Mouse (Mus musculus) limb, embryonic 15.5 days (tissue): ENCODE data around the gene Mustn1. TPM values are rescaled to one million over a fixed set of nuclear protein-coding genes. Genes with fewer than 3 reads are reported as not detected.

Experiments
- ATAC-seq: fragments of 200-750 bp; cut with Nextera tagmentation; 2 replicates; pipeline ENCODE4 v1.8.0; 2017; ENCODE audit warnings: low read depth, moderate TSS enrichment; ENCODE audit not compliant: insufficient number of reproducible peaks, low FRiP score, low TSS enrichment
- H3K27ac ChIP-seq: fragments of 300-500 bp; sonication (generic); 2 replicates; pipeline ENCODE4 v1.5.1; 2015; ENCODE audit warnings: moderate library complexity, mild to moderate bottlenecking, inconsistent platforms
- H3K27me3 ChIP-seq: fragments of 300-500 bp; sonication (generic); 2 replicates; pipeline ENCODE4 v1.6.1; 2015; ENCODE audit warnings: inconsistent platforms
- H3K36me3 ChIP-seq: fragments of 300-500 bp; sonication (generic); 2 replicates; pipeline ENCODE4 v1.6.1; 2015; ENCODE audit warnings: inconsistent platforms
- H3K4me1 ChIP-seq: fragments of 300-500 bp; sonication (generic); 2 replicates; pipeline ENCODE4 v1.6.1; 2015; ENCODE audit warnings: inconsistent platforms
- H3K4me2 ChIP-seq: fragments of 300-500 bp; sonication (generic); 2 replicates; pipeline ENCODE4 v1.6.1; 2015; ENCODE audit warnings: mild to moderate bottlenecking, inconsistent platforms
- H3K4me3 ChIP-seq: fragments of 300-500 bp; sonication (generic); 2 replicates; pipeline ENCODE4 v1.5.1; 2015; ENCODE audit warnings: mild to moderate bottlenecking, inconsistent platforms
- H3K9ac ChIP-seq: fragments of 300-500 bp; sonication (generic); 2 replicates; pipeline ENCODE4 v1.6.1; 2015; ENCODE audit warnings: inconsistent platforms
- H3K9me3 ChIP-seq: fragments of 300-500 bp; sonication (generic); 2 replicates; pipeline ENCODE4 v1.6.1; 2016; ENCODE audit warnings: inconsistent platforms
- WGBS: fragments of 180-500 bp; shearing (Covaris S2); methylation state at CpG from one replicate; pipeline ENCODE4 v1.1.7; 2015; 5-methylcytosine and 5-hydroxymethylcytosine counted together
- polyA plus RNA-seq: library from polyadenylated mRNA; unstranded; fragments of >200 nt; fragmentation: Nextera tagmentation; extraction: Ambion mirVana; gene quantifications from 2 replicates; pipeline ENCODE4 v1.2.1, GENCODE M21; 2015

The Mustn1 gene
- polyA plus RNA-seq, 1 experiment from 2014 or later, result 20.0 TPM

DNA sequence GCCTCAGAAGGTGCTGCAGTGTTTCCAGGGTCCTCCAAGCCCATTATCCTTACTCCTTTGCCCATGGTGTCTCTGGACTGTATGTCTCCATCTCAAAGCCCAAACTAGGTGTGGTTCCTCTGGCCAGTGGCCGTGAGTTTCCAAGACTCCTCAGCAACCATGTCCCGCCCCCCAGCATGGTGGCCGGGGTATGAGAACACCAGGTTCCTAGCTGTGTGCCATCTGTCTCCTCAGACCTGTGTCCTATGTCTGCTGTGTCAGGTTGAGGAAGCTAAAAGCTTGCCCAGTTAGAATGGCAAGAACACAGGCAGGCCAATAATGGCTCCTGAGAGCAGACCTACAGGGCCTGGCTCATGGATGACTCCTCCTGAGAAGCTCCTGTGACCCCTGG, 2.7 kb downstream of the Mustn1 start:
- ATAC-seq, result no peak
- peaks cover 5% of the 10 kb centered on the region; the same call in 1 of the 2 replicates for H3K36me3 ChIP-seq
- peaks cover 19% of the 10 kb centered on the region; the same call in 1 of the 2 replicates for H3K4me1 ChIP-seq
- no peak overlapping the region for H3K27ac ChIP-seq
- H3K9ac ChIP-seq, result no peak overlapping the region
- H3K4me3 ChIP-seq, result no peak overlapping the region
- WGBS, result 86% methylated on average over 3 of the region's 3 CpGs
- H3K27me3 ChIP-seq, result no peaks in the 10 kb centered on the region
- H3K4me2 ChIP-seq, result no peak overlapping the region
- no peaks in the 10 kb centered on the region for H3K9me3 ChIP-seq

DNA sequence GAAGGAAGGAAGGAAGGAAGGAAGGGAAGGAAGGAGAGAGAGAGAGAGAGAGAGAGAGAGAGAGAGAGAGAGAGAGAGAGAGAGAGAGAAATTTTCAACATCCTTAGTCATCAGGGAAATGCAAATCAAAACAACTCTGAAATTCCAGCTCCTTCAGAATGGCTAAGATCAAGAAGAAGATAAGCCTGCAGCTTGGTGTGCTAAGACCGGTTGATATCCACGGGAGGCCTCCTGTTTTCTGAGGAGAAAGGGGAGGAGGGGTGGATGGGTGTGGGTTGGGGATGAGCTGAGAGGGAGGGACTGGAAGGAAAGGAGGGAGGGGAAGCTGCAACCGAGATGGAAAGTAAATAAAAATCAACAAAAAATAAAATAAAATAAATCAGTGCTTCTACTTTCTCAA, 6.3 kb downstream of the Mustn1 start:
- no peak overlapping the region for H3K4me3 ChIP-seq

DNA sequence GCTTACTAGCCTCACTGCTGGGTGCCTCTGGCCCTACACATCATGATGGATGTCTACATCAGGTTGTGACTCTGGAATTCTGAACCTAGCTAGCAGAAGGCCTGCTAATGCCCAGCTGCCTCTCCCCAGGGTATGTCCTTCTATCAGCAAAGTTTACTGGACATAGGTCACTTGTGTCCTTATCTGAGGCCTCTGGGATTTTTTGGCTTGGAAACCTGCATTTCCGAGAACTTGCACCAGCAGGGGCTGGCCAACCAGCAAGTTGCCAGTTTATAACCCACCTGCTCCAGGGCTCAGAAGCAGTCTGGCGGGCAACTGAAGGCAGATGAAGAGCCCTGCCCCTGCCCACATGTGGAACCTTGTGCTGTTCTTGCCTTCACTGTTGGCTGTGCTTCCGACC, 7.2 kb downstream of the Mustn1 start, which contains the start of gene Itih4:
Gene Itih4, plus strand, starts transcription at position 273 of the 400 bp plus-strand sequence.
- H3K9ac ChIP-seq, result no peak within 1 kb of the TSS
- WGBS, result 82% methylated on average over 3 of the region's 3 CpGs
- H3K4me3 ChIP-seq, result no peak within 1 kb of the TSS
- no peak within 1 kb of the TSS for H3K27ac ChIP-seq
- peaks cover 7% of the 10 kb centered on the region for H3K4me1 ChIP-seq
- H3K4me2 ChIP-seq, result no peak within 1 kb of the TSS
- H3K27me3 ChIP-seq, result no peaks in the 10 kb centered on the region
- no peaks in the 10 kb centered on the region for H3K36me3 ChIP-seq
- H3K9me3 ChIP-seq, result no peaks in the 10 kb centered on the region
- no peak for ATAC-seq

More for the DNA sequence above, 6.3 kb downstream of the Mustn1 start:
- no peak overlapping the region for H3K27ac ChIP-seq
- H3K27me3 ChIP-seq, result no peaks in the 10 kb centered on the region
- peaks cover 9% of the 10 kb centered on the region for H3K4me1 ChIP-seq
- H3K4me2 ChIP-seq, result no peak overlapping the region
- 19% methylated on average over 3 of the region's 3 CpGs for WGBS
- no peak for ATAC-seq
- H3K9me3 ChIP-seq, result no peaks in the 10 kb centered on the region
- no peak overlapping the region for H3K9ac ChIP-seq
- H3K36me3 ChIP-seq, result no peaks in the 10 kb centered on the region

DNA sequence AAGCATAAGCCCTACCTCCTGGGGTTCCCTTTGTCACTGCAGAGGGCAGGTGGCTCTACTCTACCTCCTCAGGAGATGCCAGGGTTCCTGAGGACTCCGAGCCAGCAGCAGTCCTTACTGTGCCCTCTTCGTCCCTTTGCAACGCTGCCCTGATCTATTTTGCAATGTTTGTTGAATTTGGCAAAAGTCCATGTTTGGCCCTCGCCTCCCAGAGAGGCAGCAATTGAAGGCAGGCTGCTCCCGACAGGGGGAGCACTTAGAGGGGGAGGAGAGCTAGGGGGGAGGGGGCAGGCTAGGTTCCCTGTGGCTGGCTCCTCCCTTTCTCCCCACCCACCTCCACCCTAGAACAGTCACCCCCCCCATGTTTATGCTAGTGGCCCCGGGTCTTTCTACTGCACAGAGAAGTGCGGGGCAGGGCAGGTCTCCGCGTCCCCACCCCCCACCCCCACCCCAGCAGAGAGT, 9.3 kb downstream of the Mustn1 start:
- Histone ChIP-seq H3K4me2 (peak overlapping the region; percentile 27), H3K27ac (no peak overlapping the region), H3K4me3 (no peak overlapping the region), H3K27me3 (no peaks in the 10 kb centered on the region), H3K9me3 (no peaks in the 10 kb centered on the region), H3K36me3 (no peaks in the 10 kb centered on the region), H3K4me1 (peaks cover 7% of the 10 kb centered on the region), H3K9ac (no peak overlapping the region)
- no peak for ATAC-seq
- 11% methylated on average over 9 of the region's 9 CpGs for WGBS

DNA sequence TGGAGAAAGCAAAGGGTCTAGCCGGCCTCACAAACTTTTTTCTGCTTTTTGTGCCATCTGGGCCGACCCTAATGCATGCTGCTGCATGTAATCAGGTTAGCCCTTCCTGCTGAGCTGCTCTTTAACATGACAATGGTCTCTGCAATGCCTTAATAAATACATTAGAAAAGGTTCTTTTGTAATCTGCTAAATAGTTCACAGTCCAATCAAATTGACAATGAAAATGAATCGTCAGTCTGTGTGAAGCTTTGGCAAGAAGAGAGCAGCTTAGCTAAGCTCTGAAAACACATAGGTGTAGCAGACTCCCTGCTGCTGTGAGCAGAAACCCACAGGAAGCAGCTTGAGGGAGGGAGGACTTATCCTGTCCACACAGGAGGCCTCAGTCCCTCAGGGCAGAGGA, 21.0 kb downstream of the Mustn1 start:
- no peaks in the 10 kb centered on the region for H3K9me3 ChIP-seq
- no peaks in the 10 kb centered on the region for H3K36me3 ChIP-seq
- H3K9ac ChIP-seq, result no peak overlapping the region
- no peaks in the 10 kb centered on the region for H3K27me3 ChIP-seq
- no peak for ATAC-seq
- WGBS, result 74% methylated on average over 3 of the region's 3 CpGs
- H3K4me1 ChIP-seq, result no peaks in the 10 kb centered on the region
- H3K4me2 ChIP-seq, result no peak overlapping the region
- no peak overlapping the region for H3K27ac ChIP-seq
- no peak overlapping the region for H3K4me3 ChIP-seq

DNA sequence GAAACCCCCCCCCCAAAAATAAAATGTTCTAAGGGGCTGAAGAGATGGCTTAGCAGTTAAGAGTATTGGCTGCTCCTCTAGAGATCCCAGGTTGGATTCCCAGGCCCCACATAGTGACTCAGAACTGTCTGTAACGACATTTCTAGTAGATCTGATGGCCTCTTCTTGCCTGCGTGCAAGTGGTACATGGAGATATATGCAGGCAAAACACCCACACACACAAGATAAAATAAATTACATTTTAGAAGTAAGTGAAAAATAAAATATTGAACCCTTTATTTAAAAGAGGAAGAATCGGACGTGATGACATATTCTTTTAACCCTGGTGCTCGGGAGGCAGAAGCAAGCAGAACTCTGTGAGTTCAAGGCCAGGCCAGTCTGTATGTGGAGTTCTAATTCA, 23.6 kb downstream of the Mustn1 start:
- Histone ChIP-seq H3K36me3 (no peaks in the 10 kb centered on the region), H3K9ac (no peak overlapping the region), H3K4me1 (no peaks in the 10 kb centered on the region), H3K4me2 (no peak overlapping the region), H3K4me3 (no peak overlapping the region), H3K27ac (no peak overlapping the region), H3K9me3 (no peaks in the 10 kb centered on the region), H3K27me3 (no peaks in the 10 kb centered on the region)
- ATAC-seq, result no peak
- 94% methylated on average over 5 of the region's 5 CpGs for WGBS

DNA sequence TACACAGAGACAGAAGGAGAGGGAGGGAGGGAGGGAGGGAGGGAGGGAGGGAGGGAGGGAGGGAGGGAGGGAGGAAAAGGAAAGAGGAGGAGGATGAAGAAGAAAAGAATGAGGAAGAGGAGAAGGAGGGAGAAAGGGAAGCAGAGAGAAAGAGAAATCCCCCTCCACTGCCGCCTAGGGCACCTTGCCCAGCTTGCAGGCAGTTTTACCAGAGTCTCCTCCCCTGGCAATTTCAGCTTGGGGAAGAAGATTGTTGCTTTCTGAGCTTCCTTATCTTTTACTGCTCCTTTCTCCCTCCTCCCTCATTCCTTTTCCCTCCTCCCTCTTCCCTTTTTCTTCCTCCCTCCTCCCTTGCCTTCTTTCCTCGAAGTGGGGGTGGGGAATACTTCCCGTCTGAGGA, 24.0 kb downstream of the Mustn1 start:
- H3K36me3 ChIP-seq, result no peaks in the 10 kb centered on the region
- 68% methylated on average over 3 of the region's 3 CpGs for WGBS
- no peaks in the 10 kb centered on the region for H3K4me1 ChIP-seq
- H3K27ac ChIP-seq, result no peak overlapping the region
- no peak overlapping the region for H3K4me3 ChIP-seq
- no peak for ATAC-seq
- no peaks in the 10 kb centered on the region for H3K27me3 ChIP-seq
- no peak overlapping the region for H3K4me2 ChIP-seq
- H3K9ac ChIP-seq, result no peak overlapping the region
- no peaks in the 10 kb centered on the region for H3K9me3 ChIP-seq

DNA sequence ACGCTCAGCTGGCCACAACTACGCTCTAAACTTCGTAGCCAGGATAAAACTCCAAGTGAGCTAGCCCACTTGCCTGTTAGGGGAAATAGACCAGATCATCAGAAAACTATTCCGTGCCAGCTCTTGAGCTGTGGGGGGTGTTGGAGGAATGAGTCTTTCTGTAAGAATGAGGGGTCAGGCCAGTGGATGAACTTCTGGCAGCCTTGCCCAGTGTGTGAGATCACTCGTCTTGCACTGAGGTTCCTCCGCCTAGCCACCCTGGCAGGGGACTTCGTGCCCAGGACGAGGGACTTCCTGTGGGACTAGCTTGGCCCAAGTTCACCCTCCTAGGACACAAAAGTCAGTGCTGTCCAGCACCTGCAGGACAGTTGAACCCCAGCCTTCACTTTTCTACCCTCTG, 25.3 kb downstream of the Mustn1 start:
- Histone ChIP-seq H3K36me3 (no peaks in the 10 kb centered on the region), H3K27me3 (no peaks in the 10 kb centered on the region), H3K4me1 (no peaks in the 10 kb centered on the region), H3K9me3 (no peaks in the 10 kb centered on the region), H3K9ac (no peak overlapping the region), H3K4me3 (no peak overlapping the region), H3K4me2 (no peak overlapping the region), H3K27ac (no peak overlapping the region)
- ATAC-seq, result no peak
- WGBS, result 80% methylated on average over 8 of the region's 8 CpGs

DNA sequence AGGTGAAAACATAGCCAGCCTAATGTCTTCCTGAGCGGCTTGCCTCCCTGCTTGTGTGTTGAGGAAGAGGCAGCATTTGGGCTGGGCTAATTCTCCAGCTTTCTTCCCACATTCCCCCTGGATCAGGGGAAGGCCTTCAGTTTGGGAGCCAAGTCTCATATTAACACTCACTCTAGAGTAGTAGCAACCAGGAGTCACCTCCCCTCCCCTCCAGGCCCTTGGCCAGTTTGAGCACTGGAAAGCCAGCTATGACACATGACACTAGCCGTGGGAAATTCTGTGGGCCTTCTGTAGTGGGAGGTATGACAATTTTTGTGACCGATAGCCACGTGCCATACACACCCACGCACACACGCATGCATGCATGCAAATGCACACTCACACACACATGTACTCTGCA, 27.0 kb downstream of the Mustn1 start:
- no peaks in the 10 kb centered on the region for H3K4me1 ChIP-seq
- 81% methylated on average over 6 of the region's 6 CpGs for WGBS
- no peaks in the 10 kb centered on the region for H3K9me3 ChIP-seq
- no peak overlapping the region for H3K4me2 ChIP-seq
- no peak overlapping the region for H3K27ac ChIP-seq
- no peak for ATAC-seq
- no peaks in the 10 kb centered on the region for H3K36me3 ChIP-seq
- no peaks in the 10 kb centered on the region for H3K27me3 ChIP-seq
- H3K9ac ChIP-seq, result no peak overlapping the region
- H3K4me3 ChIP-seq, result no peak overlapping the region

DNA sequence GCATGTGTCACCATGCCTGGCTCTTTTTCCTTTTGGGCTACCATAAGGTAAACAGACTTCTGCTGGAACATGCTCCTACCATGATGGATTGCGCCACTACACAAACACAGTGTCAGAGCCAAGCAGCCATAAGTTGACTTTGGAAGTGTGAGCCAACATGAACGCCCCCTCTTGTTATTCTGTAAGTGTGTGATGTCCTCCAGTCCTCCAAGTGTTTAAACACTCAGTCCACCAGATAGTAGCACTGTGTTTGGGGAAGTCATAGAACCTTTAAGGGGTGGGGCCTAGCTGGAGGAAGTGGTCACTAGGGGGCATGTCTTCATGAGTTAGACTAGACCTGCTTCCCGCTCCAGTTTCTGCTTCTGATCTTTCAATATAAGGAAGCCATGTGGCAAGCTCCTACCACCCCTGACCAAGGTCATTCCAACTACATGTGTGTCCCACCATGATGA, 28.8 kb downstream of the Mustn1 start:
- Histone ChIP-seq H3K4me3 (no peak overlapping the region), H3K4me1 (no peaks in the 10 kb centered on the region), H3K27ac (no peak overlapping the region), H3K4me2 (no peak overlapping the region), H3K9ac (no peak overlapping the region), H3K36me3 (no peaks in the 10 kb centered on the region), H3K27me3 (no peaks in the 10 kb centered on the region), H3K9me3 (no peaks in the 10 kb centered on the region)
- no peak for ATAC-seq
- 69% methylated on average over 3 of the region's 3 CpGs for WGBS

DNA sequence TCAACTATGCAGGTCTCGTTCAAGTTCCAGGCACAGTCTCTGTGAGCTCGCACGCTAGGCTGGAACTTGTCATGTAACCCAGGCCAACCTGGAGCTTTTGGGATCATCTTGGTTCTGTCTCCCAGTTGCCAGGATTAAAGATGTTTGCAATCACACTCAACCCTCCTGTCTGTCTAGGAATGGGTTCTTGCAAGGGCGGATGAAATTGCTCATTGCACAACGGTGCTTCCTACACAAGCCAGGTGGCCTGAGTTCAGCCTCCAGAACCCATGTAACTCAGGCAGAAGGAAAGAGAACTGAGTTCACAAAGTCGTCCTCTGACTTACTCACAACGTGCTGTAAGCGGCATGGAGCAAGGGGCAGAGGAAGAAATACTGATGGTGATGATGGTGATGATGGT, 32.1 kb downstream of the Mustn1 start:
- Histone ChIP-seq H3K4me2 (no peak overlapping the region), H3K9me3 (no peaks in the 10 kb centered on the region), H3K4me1 (no peaks in the 10 kb centered on the region), H3K36me3 (no peaks in the 10 kb centered on the region), H3K27ac (no peak overlapping the region), H3K4me3 (no peak overlapping the region), H3K9ac (no peak overlapping the region), H3K27me3 (no peaks in the 10 kb centered on the region)
- ATAC-seq, result no peak
- WGBS, result 88% methylated on average over 8 of the region's 8 CpGs

DNA sequence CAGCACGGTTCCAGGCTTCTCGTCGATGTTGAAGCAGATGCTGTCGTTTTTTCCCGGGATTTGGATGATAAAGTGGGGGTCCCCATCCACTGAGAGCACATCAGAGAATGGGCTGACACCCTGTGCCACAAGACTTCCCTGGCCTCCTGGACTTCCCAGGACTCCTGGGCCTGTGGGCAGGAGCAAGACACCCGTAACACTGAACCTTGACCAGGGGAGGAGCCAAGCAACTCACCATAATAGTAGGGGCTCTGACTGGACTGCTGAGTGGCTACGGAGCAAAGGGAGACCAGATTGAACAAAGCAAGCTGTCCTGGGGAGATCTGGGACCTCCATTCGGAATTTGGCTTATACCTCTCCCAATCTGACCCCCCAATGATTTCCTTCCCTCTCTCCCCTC, 33.6 kb downstream of the Mustn1 start:
- ATAC-seq, result no peak
- H3K4me1 ChIP-seq, result no peaks in the 10 kb centered on the region
- H3K9me3 ChIP-seq, result no peaks in the 10 kb centered on the region
- no peak overlapping the region for H3K9ac ChIP-seq
- H3K27ac ChIP-seq, result no peak overlapping the region
- WGBS, result 82% methylated on average over 8 of the region's 8 CpGs
- no peak overlapping the region for H3K4me2 ChIP-seq
- no peaks in the 10 kb centered on the region for H3K27me3 ChIP-seq
- H3K4me3 ChIP-seq, result no peak overlapping the region
- H3K36me3 ChIP-seq, result no peaks in the 10 kb centered on the region

DNA sequence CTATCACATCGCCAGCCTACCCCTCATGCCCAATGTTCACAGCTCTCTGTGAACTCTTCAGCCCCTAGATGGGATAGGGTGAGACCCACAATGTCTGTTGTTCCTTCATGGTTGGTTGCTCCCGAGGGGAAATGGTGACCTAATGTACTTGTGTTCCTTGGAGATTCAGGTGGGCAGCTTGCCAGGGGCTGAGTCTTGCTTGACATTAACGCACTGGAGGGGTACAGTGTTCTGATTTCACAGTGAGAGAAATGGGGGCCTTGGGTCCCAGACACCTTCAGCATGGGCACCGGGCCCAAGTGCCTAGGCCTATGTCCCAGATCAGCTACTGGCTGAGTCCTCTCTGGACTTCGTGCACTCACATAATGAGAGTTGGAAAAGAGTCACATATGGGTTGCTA, 34.4 kb downstream of the Mustn1 start:
- Histone ChIP-seq H3K9me3 (no peaks in the 10 kb centered on the region), H3K4me1 (no peaks in the 10 kb centered on the region), H3K4me3 (no peak overlapping the region), H3K9ac (no peak overlapping the region), H3K27ac (no peak overlapping the region), H3K4me2 (no peak overlapping the region), H3K27me3 (no peaks in the 10 kb centered on the region), H3K36me3 (no peaks in the 10 kb centered on the region)
- ATAC-seq, result no peak
- 77% methylated on average over 5 of the region's 5 CpGs for WGBS
